Mouse (Mus musculus): ENCODE measurements around the gene Pabpn1l.

DNA sequence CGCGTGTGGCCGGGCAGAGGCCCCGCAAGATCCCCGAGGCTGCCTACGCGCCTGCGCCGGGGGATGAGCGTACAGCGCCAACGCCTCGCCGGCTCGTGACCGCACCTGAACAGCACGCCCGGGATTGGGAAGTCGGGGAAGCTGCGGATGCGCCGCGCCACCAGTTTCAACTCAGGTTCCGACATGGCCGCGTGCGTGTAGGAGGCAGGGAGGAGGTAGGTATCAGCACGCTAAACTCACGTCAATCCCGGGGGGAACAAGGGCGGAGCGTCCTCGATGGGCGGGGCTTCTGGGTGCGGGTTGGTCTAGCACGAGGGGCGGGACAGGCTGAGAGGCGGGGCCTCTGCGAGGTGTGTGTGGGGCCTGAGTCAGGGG, 45.9 kb downstream of the Pabpn1l start, which contains the start of gene Aprt:
- peak; percentile 93 for TF ChIP-seq POLR2AphosphoS2 (IDR thresholded peaks at IDR 0.05; ENCODE audit: insufficient read length, low read depth)
- no peak for TF ChIP-seq SRF (IDR thresholded peaks at IDR 0.05; ENCODE audit: control insufficient read depth, insufficient read length, low read depth)
- TF ChIP-seq USF1 (IDR thresholded peaks at IDR 0.05; ENCODE audit: low read depth): no peak
- TF ChIP-seq POLR2A (IDR thresholded peaks at IDR 0.05; ENCODE audit: insufficient read length, low read depth): peak; percentile 77
- TF ChIP-seq E2F4 (IDR thresholded peaks at IDR 0.05; ENCODE audit: insufficient read depth): no peak
- no peak for TF ChIP-seq MAX (IDR thresholded peaks at IDR 0.05; ENCODE audit: low read depth)
- peak; percentile 4 for TF ChIP-seq REST (IDR thresholded peaks at IDR 0.05; ENCODE audit: insufficient read depth, insufficient read length)
- TF ChIP-seq MYOG (IDR thresholded peaks at IDR 0.05; ENCODE audit: control insufficient read depth in 1 of 3, insufficient read depth in 1 of 3, insufficient read length in 2 of 3, low read depth in 2 of 3): no peak

All from myocyte (in vitro differentiated cells).